ENCODE assay signal across 7 mouse cellular contexts in genomic region chr6:51076861-51077768, GRCm38 (mm10).
DNase-seq lines count a peak whose midpoint lies in the region; ATAC-seq and TF ChIP-seq lines count a peak whose summit lies in the region.

No protein-coding gene starts in this region.

- H3K9me3 ChIP-seq in CH12.LX (replicated peaks; ENCODE audit: low read length), result no peaks in the 10 kb centered on the region
- H3K9me3 ChIP-seq in forebrain, embryonic 11.5 days (ENCODE audit: control insufficient read depth, low read length), result no peaks in the 10 kb centered on the region
- no peaks in the 10 kb centered on the region for H3K9me3 ChIP-seq in lung, embryonic 14.5 days (ENCODE audit: low read depth, low read length)

- no peak for TF ChIP-seq CTCF in CH12.LX (conservative IDR thresholded peaks at IDR 0.05 in 1 of 2, IDR thresholded peaks at IDR 0.05 in 1 of 2; ENCODE audit: low read depth in 2 of 2, low read length in 2 of 2)
- TF ChIP-seq CTCF in lung, embryonic 14.5 days (IDR thresholded peaks at IDR 0.05; ENCODE audit: low read depth), result no peak

- H3K4me2 ChIP-seq in CH12.LX (ENCODE audit: insufficient read depth, low read depth, poor library complexity, severe bottlenecking), result no peak overlapping the region
- peak overlapping the region; percentile 8; the same call in 1 of the 2 replicates for H3K4me2 ChIP-seq in forebrain, embryonic 11.5 days (ENCODE audit: low read depth, low read length, severe bottlenecking)
- no peak overlapping the region for H3K4me2 ChIP-seq in lung, embryonic 14.5 days

- peak; percentile 32; the same call in 1 of the 2 replicates for TF ChIP-seq EP300 in CH12.LX (IDR thresholded peaks at IDR 0.05; ENCODE audit: low read length)

- WGBS in forebrain, embryonic 11.5 days, result 23% methylated on average over 21 of the region's 21 CpGs
- 64% methylated on average over 21 of the region's 21 CpGs for WGBS in lung, embryonic 14.5 days

- no peak for TF ChIP-seq RAD21 in CH12.LX (IDR thresholded peaks at IDR 0.05; ENCODE audit: low read depth, low read length)

- dilution Hi-C loops in CH12.LX (cut with MboI; ENCODE audit: extremely low pct_ligation_motif_present, extremely low pct_unique_long_range_greater_than_20kb, low sequenced_read_pairs), result no loop called here

- H3K27ac ChIP-seq in CH12.LX (ENCODE audit: insufficient read depth, low read depth), result no peak overlapping the region
- H3K27ac ChIP-seq in forebrain, embryonic 11.5 days (ENCODE audit: low read depth, low read length), result peak overlapping the region; percentile 92
- H3K27ac ChIP-seq in lung, embryonic 14.5 days (ENCODE audit: low read depth), result peak overlapping the region; percentile 81

- in situ Hi-C loops in CH12.LX (cut with MboI; ENCODE audit: low pct_ligation_motif_present, low pct_unique_long_range_greater_than_20kb, low sequenced_read_pairs), result no loop called here

- TF ChIP-seq POLR2A in CH12.LX (IDR thresholded peaks at IDR 0.05; ENCODE audit: low read depth, low read length), result no peak

- no peaks in the 10 kb centered on the region for H3K36me3 ChIP-seq in CH12.LX (replicated peaks in 1 of 2; ENCODE audit: control insufficient read depth in 1 of 2, insufficient read depth in 1 of 2, low read length in 1 of 2)
- no peaks in the 10 kb centered on the region for H3K36me3 ChIP-seq in forebrain, embryonic 11.5 days (ENCODE audit: control insufficient read depth, insufficient read depth, low read length)
- no peaks in the 10 kb centered on the region for H3K36me3 ChIP-seq in lung, embryonic 14.5 days (ENCODE audit: insufficient read depth)

- 0 out of 4 replicates have a peak, but pooled peaks cover 0 to 2% of the 10 kb centered on the region in 2 experiments for H3K4me1 ChIP-seq in CH12.LX (ENCODE audit: control insufficient read depth in 1 of 2, insufficient read depth in 2 of 2)
- peaks cover 21% of the 10 kb centered on the region for H3K4me1 ChIP-seq in forebrain, embryonic 11.5 days (replicated peaks; ENCODE audit: control insufficient read depth, insufficient read depth, low read length)
- peaks cover 21% of the 10 kb centered on the region; the same call in 1 of the 2 replicates for H3K4me1 ChIP-seq in lung, embryonic 14.5 days (ENCODE audit: insufficient read depth)

- no peak overlapping the region for H3K9ac ChIP-seq in CH12.LX (ENCODE audit: insufficient read depth, low read depth)
- no peak overlapping the region; the same call in 1 of the 2 replicates for H3K9ac ChIP-seq in forebrain, embryonic 11.5 days (ENCODE audit: low read length)
- H3K9ac ChIP-seq in lung, embryonic 14.5 days, result no peak overlapping the region

- H3K27me3 ChIP-seq in CH12.LX (replicated peaks), result no peaks in the 10 kb centered on the region
- H3K27me3 ChIP-seq in forebrain, embryonic 11.5 days (ENCODE audit: control insufficient read depth, insufficient read depth, low read length), result no peaks in the 10 kb centered on the region
- no peaks in the 10 kb centered on the region for H3K27me3 ChIP-seq in lung, embryonic 14.5 days (ENCODE audit: insufficient read depth, low read length)

- peak; percentile 94 for ATAC-seq in forebrain, embryonic 11.5 days (replicated peaks; ENCODE audit: low FRiP score)
- peak; percentile 85 for ATAC-seq in lung, embryonic 14.5 days (ENCODE audit: insufficient read depth)
- no peak for ATAC-seq in granulocyte monocyte progenitor cell, adult 5-6 weeks (replicated peaks; ENCODE audit: poor library complexity, severe bottlenecking)

- no peaks in the 10 kb centered on the region for H3K79me2 ChIP-seq in CH12.LX (replicated peaks; ENCODE audit: control insufficient read depth, extremely low read depth, insufficient read depth, poor library complexity, severe bottlenecking)

- H3K4me3 ChIP-seq in CH12.LX (replicated peaks in 1 of 3; ENCODE audit: low read depth in 2 of 3, low read length in 2 of 3, poor library complexity in 1 of 3), result no peak overlapping the region
- no peak overlapping the region for H3K4me3 ChIP-seq in forebrain, embryonic 11.5 days (ENCODE audit: low read depth, low read length)
- no peak overlapping the region for H3K4me3 ChIP-seq in lung, embryonic 14.5 days (ENCODE audit: low read depth, low read length)

- peak; percentile 11 for DNase-seq in 3134 (ENCODE audit: extremely low read depth, insufficient read length, low spot score)
- DNase-seq in CH12.LX (ENCODE audit: extremely low read depth), result peak; percentile 9
- DNase-seq in forebrain, embryonic 11.5 days (ENCODE audit: low spot score), result peak; percentile 80
- DNase-seq in lung, embryonic 14.5 days, result peak; percentile 65
- DNase-seq in gastrocnemius, postnatal 4 days (ENCODE audit: low spot score in 2 of 2), result no peak
- no peak for DNase-seq in urinary bladder, adult 18-20 months (ENCODE audit: low spot score in 2 of 2)

TF ChIP-seq in CH12.LX, 34 proteins besides CTCF, POLR2A, EP300 and RAD21:
- no peak for TF ChIP-seq SIN3A (IDR thresholded peaks at IDR 0.05; ENCODE audit: low read length)
- peak; percentile 33; the same call in 1 of the 2 replicates for TF ChIP-seq NRF1 (IDR thresholded peaks at IDR 0.05; ENCODE audit: low read depth, low read length)
- TF ChIP-seq ETS1 (conservative IDR thresholded peaks at IDR 0.05; ENCODE audit: low read depth, low read length), result no peak
- no peak for TF ChIP-seq ZMIZ1 (IDR thresholded peaks at IDR 0.05; ENCODE audit: low read depth, low read length)
- peak; percentile 49; the same call in 1 of the 2 replicates for TF ChIP-seq IRF4 (IDR thresholded peaks at IDR 0.05; ENCODE audit: low read depth, low read length)

Comparison
In these comparisons a context has a peak if more than half of its experiments do, and no peak if none do; other contexts are left out.
1. DNase-seq: peak in 3134 (single experiment), CH12.LX (single experiment), forebrain, embryonic 11.5 days (single experiment) and lung, embryonic 14.5 days (single experiment); none in gastrocnemius, postnatal 4 days (0 of 2) and urinary bladder, adult 18-20 months (0 of 2).